Mouse (Mus musculus) ES-E14 (cell line): ENCODE measurements around the gene Itih5.

Experiments
- HCFC1 ChIP-seq: IDR thresholded peaks from 2 replicates; pipeline ENCODE4 v1.6.1; 2012; ENCODE audit warnings: low read length, inconsistent platforms, borderline replicate concordance; ENCODE audit not compliant: insufficient read depth
- ZC3H11A ChIP-seq: IDR thresholded peaks from 2 replicates; pipeline ENCODE4 v1.6.1; 2012; ENCODE audit warnings: low read depth, mild to moderate bottlenecking, inconsistent platforms, low read length, borderline replicate concordance

DNA sequence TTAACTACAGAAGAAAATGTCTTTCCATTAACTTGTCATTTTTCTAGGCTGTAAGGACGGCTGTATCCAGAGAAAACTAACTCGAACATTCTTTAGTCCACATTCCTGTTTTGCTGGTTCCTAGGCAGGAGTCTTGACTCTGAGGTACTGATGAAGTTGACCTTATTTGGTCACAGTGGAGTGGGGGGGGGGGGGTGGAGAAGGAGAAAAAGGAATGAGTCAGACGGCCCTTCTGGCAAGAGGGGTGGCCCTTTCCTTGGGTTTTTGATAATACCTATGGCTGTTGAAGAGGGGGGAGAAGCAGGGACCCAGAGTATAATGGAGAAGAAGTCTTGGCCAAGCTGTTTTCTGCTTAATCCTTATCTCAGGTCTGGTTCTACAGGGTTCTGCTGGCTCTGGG, 148.0 kb downstream of the Itih5 start:
- no peak for TF ChIP-seq HCFC1
- no peak for TF ChIP-seq ZC3H11A
